Mouse (Mus musculus): ENCODE data around the gene Trim11. TPM values are rescaled to one million over a fixed set of nuclear protein-coding genes. Genes with fewer than 3 reads are reported as not detected.

The Trim11 gene
- polyA plus RNA-seq, 1 experiment from 2014 or later, result 22.9 TPM

GRCm38 (mm10) chr11:58983691-58984341 is 5.9 kb downstream of the Trim11 start:
- WGBS, result 65% methylated on average over 6 of the region's 6 CpGs
- no peak for ATAC-seq (ENCODE audit: borderline replicate concordance, extremely low read depth, low FRiP score, low TSS enrichment)
- no peaks in the 10 kb centered on the region for H3K9me3 ChIP-seq
- peaks cover 52% of the 10 kb centered on the region for H3K36me3 ChIP-seq
- peaks cover 24% of the 10 kb centered on the region for H3K4me1 ChIP-seq
- H3K27ac ChIP-seq, result no peak overlapping the region
- no peak overlapping the region for H3K9ac ChIP-seq
- no peak overlapping the region for H3K4me3 ChIP-seq
- no peaks in the 10 kb centered on the region for H3K27me3 ChIP-seq
- H3K4me2 ChIP-seq, result no peak overlapping the region

GRCm38 (mm10) chr11:58984657-58985056 is 6.8 kb downstream of the Trim11 start:
- 92% methylated on average over 7 of the region's 7 CpGs for WGBS
- no peaks in the 10 kb centered on the region for H3K27me3 ChIP-seq
- H3K4me3 ChIP-seq, result no peak overlapping the region
- H3K4me1 ChIP-seq, result peaks cover 16% of the 10 kb centered on the region
- peaks cover 59% of the 10 kb centered on the region for H3K36me3 ChIP-seq
- no peak overlapping the region for H3K27ac ChIP-seq
- H3K4me2 ChIP-seq, result no peak overlapping the region
- no peak for ATAC-seq (ENCODE audit: borderline replicate concordance, extremely low read depth, low FRiP score, low TSS enrichment)
- H3K9me3 ChIP-seq, result no peaks in the 10 kb centered on the region
- H3K9ac ChIP-seq, result no peak overlapping the region

GRCm38 (mm10) chr11:58985299-58985917 is 7.5 kb downstream of the Trim11 start:
- Histone ChIP-seq H3K9ac (no peak overlapping the region), H3K4me3 (no peak overlapping the region), H3K27me3 (no peaks in the 10 kb centered on the region), H3K4me2 (no peak overlapping the region), H3K36me3 (peaks cover 66% of the 10 kb centered on the region), H3K9me3 (no peaks in the 10 kb centered on the region), H3K27ac (no peak overlapping the region), H3K4me1 (peaks cover 9% of the 10 kb centered on the region)
- no peak for ATAC-seq (ENCODE audit: borderline replicate concordance, extremely low read depth, low FRiP score, low TSS enrichment)
- WGBS, result 93% methylated on average over 3 of the region's 3 CpGs

- no peak for ATAC-seq (ENCODE audit: borderline replicate concordance, extremely low read depth, low FRiP score, low TSS enrichment)
- H3K4me2 ChIP-seq, result no peak overlapping the region
- H3K36me3 ChIP-seq, result peaks cover 54% of the 10 kb centered on the region
- H3K4me1 ChIP-seq, result 0 out of 2 replicates have a peak, but pooled peaks cover 1% of the 10 kb centered on the region
- peaks cover 11% of the 10 kb centered on the region; the same call in 1 of the 2 replicates for H3K27me3 ChIP-seq
- H3K27ac ChIP-seq, result no peak overlapping the region
- no peaks in the 10 kb centered on the region for H3K9me3 ChIP-seq
- no peak overlapping the region for H3K9ac ChIP-seq
- WGBS, result 88% methylated on average over 4 of the region's 4 CpGs
- H3K4me3 ChIP-seq, result no peak overlapping the region
Measured at GRCm38 (mm10) chr11:58989166-58989565, 11.3 kb downstream of the Trim11 start.

- peaks cover 21% of the 10 kb centered on the region for H3K27me3 ChIP-seq
- no peak overlapping the region for H3K27ac ChIP-seq
- H3K4me3 ChIP-seq, result no peak overlapping the region
- H3K4me2 ChIP-seq, result no peak overlapping the region
- no peak for ATAC-seq (ENCODE audit: borderline replicate concordance, extremely low read depth, low FRiP score, low TSS enrichment)
- no peak overlapping the region for H3K9ac ChIP-seq
- no peaks in the 10 kb centered on the region for H3K9me3 ChIP-seq
- H3K4me1 ChIP-seq, result 0 out of 2 replicates have a peak, but pooled peaks cover 3% of the 10 kb centered on the region
- WGBS, result 82% methylated on average over 17 of the region's 17 CpGs
- H3K36me3 ChIP-seq, result peaks cover 44% of the 10 kb centered on the region
Measured at GRCm38 (mm10) chr11:58990141-58990540, 12.2 kb downstream of the Trim11 start.

GRCm38 (mm10) chr11:58990794-58991193 is 12.9 kb downstream of the Trim11 start:
- ATAC-seq (ENCODE audit: borderline replicate concordance, extremely low read depth, low FRiP score, low TSS enrichment), result no peak
- Histone ChIP-seq H3K4me1 (0 out of 2 replicates have a peak, but pooled peaks cover 3% of the 10 kb centered on the region), H3K4me2 (no peak overlapping the region), H3K36me3 (peaks cover 38% of the 10 kb centered on the region), H3K27me3 (peaks cover 26% of the 10 kb centered on the region), H3K9ac (no peak overlapping the region), H3K27ac (no peak overlapping the region), H3K9me3 (no peaks in the 10 kb centered on the region), H3K4me3 (no peak overlapping the region)
- WGBS, result 66% methylated on average over 9 of the region's 9 CpGs

GRCm38 (mm10) chr11:58991911-58992310 is 14.0 kb downstream of the Trim11 start:
- no peak overlapping the region for H3K4me3 ChIP-seq
- no peak for ATAC-seq (ENCODE audit: borderline replicate concordance, extremely low read depth, low FRiP score, low TSS enrichment)
- peaks cover 26% of the 10 kb centered on the region for H3K27me3 ChIP-seq
- H3K9me3 ChIP-seq, result no peaks in the 10 kb centered on the region
- 82% methylated on average over 3 of the region's 3 CpGs for WGBS
- no peak overlapping the region for H3K4me2 ChIP-seq
- H3K27ac ChIP-seq, result no peak overlapping the region
- 0 out of 2 replicates have a peak, but pooled peaks cover 3% of the 10 kb centered on the region for H3K4me1 ChIP-seq
- peaks cover 28% of the 10 kb centered on the region; the same call in 1 of the 2 replicates for H3K36me3 ChIP-seq
- no peak overlapping the region for H3K9ac ChIP-seq

GRCm38 (mm10) chr11:58993091-58993670 is 15.3 kb downstream of the Trim11 start:
- no peak overlapping the region for H3K4me3 ChIP-seq
- H3K9ac ChIP-seq, result no peak overlapping the region
- WGBS, result 64% methylated on average over 6 of the region's 6 CpGs
- 0 out of 2 replicates have a peak, but pooled peaks cover 3% of the 10 kb centered on the region for H3K4me1 ChIP-seq
- peaks cover 20% of the 10 kb centered on the region; the same call in 1 of the 2 replicates for H3K36me3 ChIP-seq
- no peak overlapping the region for H3K27ac ChIP-seq
- no peak for ATAC-seq (ENCODE audit: borderline replicate concordance, extremely low read depth, low FRiP score, low TSS enrichment)
- no peaks in the 10 kb centered on the region for H3K9me3 ChIP-seq
- H3K27me3 ChIP-seq, result peaks cover 26% of the 10 kb centered on the region
- no peak overlapping the region for H3K4me2 ChIP-seq

GRCm38 (mm10) chr11:58994337-58994826 is 16.5 kb downstream of the Trim11 start:
- peak overlapping the region; percentile 29 for H3K4me3 ChIP-seq
- 0 out of 2 replicates have a peak, but pooled peaks cover 3% of the 10 kb centered on the region for H3K4me1 ChIP-seq
- H3K27me3 ChIP-seq, result peaks cover 26% of the 10 kb centered on the region
- peak overlapping the region; percentile 59 for H3K4me2 ChIP-seq
- H3K9me3 ChIP-seq, result no peaks in the 10 kb centered on the region
- WGBS, result 2% methylated on average over 35 of the region's 35 CpGs
- peaks cover 15% of the 10 kb centered on the region; the same call in 1 of the 2 replicates for H3K36me3 ChIP-seq
- ATAC-seq (ENCODE audit: borderline replicate concordance, extremely low read depth, low FRiP score, low TSS enrichment), result peak; percentile 82
- no peak overlapping the region for H3K27ac ChIP-seq
- H3K9ac ChIP-seq, result no peak overlapping the region

- Histone ChIP-seq H3K9me3 (no peaks in the 10 kb centered on the region), H3K27ac (no peak overlapping the region)
- 75% methylated on average over 9 of the region's 9 CpGs for WGBS
Measured at GRCm38 (mm10) chr11:58995061-58995806, 17.3 kb downstream of the Trim11 start.

GRCm38 (mm10) chr11:58995807-58996370 is 18.0 kb downstream of the Trim11 start:
- no peaks in the 10 kb centered on the region for H3K9me3 ChIP-seq
- no peak overlapping the region for H3K4me3 ChIP-seq
- WGBS, result 39% methylated on average over 12 of the region's 12 CpGs
- ATAC-seq (ENCODE audit: borderline replicate concordance, extremely low read depth, low FRiP score, low TSS enrichment), result no peak
- H3K4me2 ChIP-seq, result no peak overlapping the region
- H3K4me1 ChIP-seq, result 0 out of 2 replicates have a peak, but pooled peaks cover 3% of the 10 kb centered on the region
- H3K27me3 ChIP-seq, result peaks cover 26% of the 10 kb centered on the region
- H3K9ac ChIP-seq, result no peak overlapping the region
- no peak overlapping the region for H3K27ac ChIP-seq
- H3K36me3 ChIP-seq, result peaks cover 2% of the 10 kb centered on the region; the same call in 1 of the 2 replicates

More at GRCm38 (mm10) chr11:58995061-58995806, 17.3 kb downstream of the Trim11 start:
- peaks cover 26% of the 10 kb centered on the region for H3K27me3 ChIP-seq
- no peak for ATAC-seq (ENCODE audit: borderline replicate concordance, extremely low read depth, low FRiP score, low TSS enrichment)
- no peak overlapping the region for H3K9ac ChIP-seq
- peaks cover 9% of the 10 kb centered on the region; the same call in 1 of the 2 replicates for H3K36me3 ChIP-seq
- 0 out of 2 replicates have a peak, but pooled peaks cover 3% of the 10 kb centered on the region for H3K4me1 ChIP-seq
- H3K4me3 ChIP-seq, result no peak overlapping the region
- peak overlapping the region; percentile 59; the same call in 1 of the 2 replicates for H3K4me2 ChIP-seq

Measured in lung, embryonic 15.5 days (tissue).